Mouse (Mus musculus) liver, embryonic 15.5 days (tissue): ENCODE measurements around the gene Ddit4. TPM values are rescaled to one million over a fixed set of nuclear protein-coding genes. Genes with fewer than 3 reads are reported as not detected.

Source experiments
- ATAC-seq: fragments of 200-750 bp; cut with Nextera tagmentation; 2 replicates; pipeline ENCODE4 v1.8.0; 2017; ENCODE audit warnings: moderate number of reproducible peaks, mild to moderate bottlenecking, moderate library complexity; ENCODE audit not compliant: insufficient read depth
- H3K27ac ChIP-seq: fragments of 300-500 bp; sonication (generic); replicated peaks from 2 replicates; pipeline ENCODE4 v1.5.1; 2015; ENCODE audit warnings: mild to moderate bottlenecking, inconsistent platforms
- H3K27me3 ChIP-seq: fragments of 300-500 bp; sonication (generic); 2 replicates; pipeline ENCODE4 v1.6.1; 2015; ENCODE audit warnings: mild to moderate bottlenecking, inconsistent platforms
- H3K36me3 ChIP-seq: fragments of 300-500 bp; sonication (generic); replicated peaks from 2 replicates; pipeline ENCODE4 v1.6.1; 2015; ENCODE audit warnings: moderate library complexity, mild to moderate bottlenecking, inconsistent platforms
- H3K4me1 ChIP-seq: fragments of 300-500 bp; sonication (generic); replicated peaks from 2 replicates; pipeline ENCODE4 v1.6.1; 2015; ENCODE audit warnings: inconsistent platforms
- H3K4me2 ChIP-seq: fragments of 300-500 bp; sonication (generic); 2 replicates; pipeline ENCODE4 v1.6.1; 2015; ENCODE audit warnings: moderate library complexity, mild to moderate bottlenecking, inconsistent platforms
- H3K4me3 ChIP-seq: fragments of 300-500 bp; sonication (generic); replicated peaks from 2 replicates; pipeline ENCODE4 v1.5.1; 2015; ENCODE audit warnings: mild to moderate bottlenecking, inconsistent platforms
- H3K9ac ChIP-seq: fragments of 300-500 bp; sonication (generic); 2 replicates; pipeline ENCODE4 v1.6.1; 2015; ENCODE audit warnings: moderate library complexity, mild to moderate bottlenecking, inconsistent platforms
- H3K9me3 ChIP-seq: fragments of 300-500 bp; sonication (generic); replicated peaks from 2 replicates; pipeline ENCODE4 v1.6.1; 2016; ENCODE audit warnings: inconsistent platforms
- WGBS: fragments of 180-500 bp; shearing (Covaris S2); methylation state at CpG from one replicate; pipeline ENCODE4 v1.1.7; 2015; ENCODE audit warnings: mixed read lengths; ENCODE audit not compliant: insufficient replicate concordance; 5-methylcytosine and 5-hydroxymethylcytosine counted together
- polyA plus RNA-seq: library from polyadenylated mRNA; unstranded; fragments of >200 nt; fragmentation: Nextera tagmentation; extraction: Ambion mirVana; gene quantifications from 2 replicates; pipeline ENCODE4 v1.2.1, GENCODE M21; 2015

Gene Ddit4
- polyA plus RNA-seq, 1 experiment from 2014 or later: 5.6 TPM

GRCm38 (mm10) chr10:59947296-59948073 is 4.1 kb downstream of the Ddit4 start:
- H3K36me3 ChIP-seq: no peaks in the 10 kb centered on the region
- no peak overlapping the region for H3K4me3 ChIP-seq
- no peak overlapping the region for H3K4me2 ChIP-seq
- WGBS: 54% methylated on average over 7 of the region's 7 CpGs
- ATAC-seq: no peak
- no peaks in the 10 kb centered on the region for H3K9me3 ChIP-seq
- H3K9ac ChIP-seq: no peak overlapping the region
- H3K4me1 ChIP-seq: peaks cover 40% of the 10 kb centered on the region
- peaks cover 59% of the 10 kb centered on the region for H3K27me3 ChIP-seq
- H3K27ac ChIP-seq: no peak overlapping the region

GRCm38 (mm10) chr10:59946362-59946761 is 5.3 kb downstream of the Ddit4 start:
- no peak overlapping the region for H3K4me3 ChIP-seq
- H3K4me1 ChIP-seq: peaks cover 30% of the 10 kb centered on the region
- no peaks in the 10 kb centered on the region for H3K36me3 ChIP-seq
- no peak overlapping the region for H3K4me2 ChIP-seq
- 48% methylated on average over 5 of the region's 5 CpGs for WGBS
- H3K9me3 ChIP-seq: no peaks in the 10 kb centered on the region
- H3K27me3 ChIP-seq: peaks cover 60% of the 10 kb centered on the region
- H3K9ac ChIP-seq: no peak overlapping the region
- no peak overlapping the region for H3K27ac ChIP-seq
- no peak for ATAC-seq

GRCm38 (mm10) chr10:59945416-59945815 is 6.2 kb downstream of the Ddit4 start:
- H3K4me1 ChIP-seq: peaks cover 20% of the 10 kb centered on the region
- no peaks in the 10 kb centered on the region for H3K36me3 ChIP-seq
- H3K4me2 ChIP-seq: no peak overlapping the region
- no peak overlapping the region for H3K4me3 ChIP-seq
- ATAC-seq: no peak
- H3K27ac ChIP-seq: no peak overlapping the region
- no peak overlapping the region for H3K9ac ChIP-seq
- WGBS: 86% methylated on average over 3 of the region's 3 CpGs
- H3K9me3 ChIP-seq: no peaks in the 10 kb centered on the region
- peaks cover 54% of the 10 kb centered on the region for H3K27me3 ChIP-seq

GRCm38 (mm10) chr10:59943421-59943989 is 8.1 kb downstream of the Ddit4 start:
- H3K4me3 ChIP-seq: peak overlapping the region; percentile 17
- ATAC-seq: peak; percentile 74
- H3K27ac ChIP-seq: no peak overlapping the region

GRCm38 (mm10) chr10:59942847-59943420 is 8.7 kb downstream of the Ddit4 start:
- H3K4me2 ChIP-seq: peak overlapping the region; percentile 53
- 6% methylated on average over 16 of the region's 16 CpGs for WGBS
- H3K9ac ChIP-seq: 0 out of 2 replicates have a peak overlapping the region, but pooled peaks have one; percentile 9
- no peaks in the 10 kb centered on the region for H3K36me3 ChIP-seq
- H3K27me3 ChIP-seq: peaks cover 30% of the 10 kb centered on the region
- H3K4me3 ChIP-seq: peak overlapping the region; percentile 17
- H3K4me1 ChIP-seq: peaks cover 16% of the 10 kb centered on the region
- no peaks in the 10 kb centered on the region for H3K9me3 ChIP-seq
- peak; percentile 26 for ATAC-seq
- H3K27ac ChIP-seq: no peak overlapping the region

More at GRCm38 (mm10) chr10:59943421-59943989, 8.1 kb downstream of the Ddit4 start:
- Histone ChIP-seq H3K4me1 (peaks cover 16% of the 10 kb centered on the region), H3K27me3 (peaks cover 35% of the 10 kb centered on the region), H3K36me3 (no peaks in the 10 kb centered on the region), H3K4me2 (peak overlapping the region; percentile 53), H3K9ac (0 out of 2 replicates have a peak overlapping the region, but pooled peaks have one; percentile 9), H3K9me3 (no peaks in the 10 kb centered on the region)
- 25% methylated on average over 13 of the region's 13 CpGs for WGBS

GRCm38 (mm10) chr10:59942281-59942846 is 9.3 kb downstream of the Ddit4 start:
- Histone ChIP-seq H3K4me2 (peak overlapping the region; percentile 53), H3K4me3 (0 out of 2 replicates have a peak overlapping the region, but pooled peaks have one; percentile 17), H3K4me1 (peaks cover 16% of the 10 kb centered on the region), H3K27ac (no peak overlapping the region), H3K27me3 (peaks cover 28% of the 10 kb centered on the region), H3K9ac (0 out of 2 replicates have a peak overlapping the region, but pooled peaks have one; percentile 9), H3K9me3 (no peaks in the 10 kb centered on the region), H3K36me3 (no peaks in the 10 kb centered on the region)
- no peak for ATAC-seq
- 45% methylated on average over 21 of the region's 21 CpGs for WGBS

- H3K4me3 ChIP-seq: no peak overlapping the region
- no peak overlapping the region for H3K4me2 ChIP-seq
- H3K27ac ChIP-seq: no peak overlapping the region
- ATAC-seq: no peak
- 60% methylated on average over 1 of the region's 1 CpGs for WGBS
- no peak overlapping the region for H3K9ac ChIP-seq
- no peaks in the 10 kb centered on the region for H3K36me3 ChIP-seq
- peaks cover 28% of the 10 kb centered on the region for H3K27me3 ChIP-seq
- H3K4me1 ChIP-seq: peaks cover 18% of the 10 kb centered on the region
- no peaks in the 10 kb centered on the region for H3K9me3 ChIP-seq
These were observed 12.6 kb downstream of the Ddit4 start for GRCm38 (mm10) chr10:59939081-59939480.

GRCm38 (mm10) chr10:59938662-59939061 is 13.0 kb downstream of the Ddit4 start:
- Histone ChIP-seq H3K27ac (no peak overlapping the region), H3K9ac (no peak overlapping the region), H3K36me3 (no peaks in the 10 kb centered on the region), H3K27me3 (peaks cover 25% of the 10 kb centered on the region), H3K9me3 (no peaks in the 10 kb centered on the region), H3K4me3 (no peak overlapping the region), H3K4me1 (peaks cover 17% of the 10 kb centered on the region), H3K4me2 (no peak overlapping the region)
- no peak for ATAC-seq
- WGBS: 61% methylated on average over 5 of the region's 5 CpGs

GRCm38 (mm10) chr10:59936058-59936856 is 15.4 kb downstream of the Ddit4 start:
- ATAC-seq: no peak
- Histone ChIP-seq H3K4me2 (no peak overlapping the region), H3K27me3 (peaks cover 4% of the 10 kb centered on the region; the same call in 1 of the 2 replicates), H3K4me3 (no peak overlapping the region), H3K9me3 (no peaks in the 10 kb centered on the region), H3K4me1 (0 out of 2 replicates have a peak, but pooled peaks cover 7% of the 10 kb centered on the region), H3K9ac (no peak overlapping the region), H3K27ac (no peak overlapping the region), H3K36me3 (no peaks in the 10 kb centered on the region)
- 21% methylated on average over 8 of the region's 8 CpGs for WGBS

- WGBS: 64% methylated on average over 3 of the region's 3 CpGs
- Histone ChIP-seq H3K4me1 (0 out of 2 replicates have a peak, but pooled peaks cover 7% of the 10 kb centered on the region), H3K36me3 (no peaks in the 10 kb centered on the region), H3K4me2 (no peak overlapping the region), H3K27me3 (no peaks in the 10 kb centered on the region), H3K27ac (no peak overlapping the region), H3K4me3 (no peak overlapping the region), H3K9ac (no peak overlapping the region), H3K9me3 (no peaks in the 10 kb centered on the region)
- no peak for ATAC-seq
These were observed 17.6 kb downstream of the Ddit4 start for GRCm38 (mm10) chr10:59934039-59934438.
